Mouse (Mus musculus) MEL (cell line): Measurements from ENCODE around the gene Jdp2. TPM values are rescaled to one million over a fixed set of nuclear protein-coding genes. Genes with fewer than 3 reads are reported as not detected.

ENCODE experiments used
- DNase-seq: peaks from one replicate; pipeline ENCODE4 v3.0.0; 2011; ENCODE audit warnings: low read depth, low spot score
- H3K27ac ChIP-seq: 2 replicates; pipeline ENCODE4 v1.5.1; 2012; ENCODE audit warnings: low read depth, mild to moderate bottlenecking, control low read depth, low read length, moderate library complexity; ENCODE audit not compliant: control insufficient read depth
- H3K27me3 ChIP-seq, 2 experiments: fragments of 150-350 bp in 1 of 2; sonication (generic) in 1 of 2; 2 replicates each; pipeline ENCODE4 v1.6.1; 2012; ENCODE audit warnings: low read length in 2 of 2, mild to moderate bottlenecking in 2 of 2, improper control_type of control experiment in 1 of 2, moderate library complexity in 1 of 2; ENCODE audit not compliant: insufficient read depth in 2 of 2, control insufficient read depth in 1 of 2
- H3K36me3 ChIP-seq, 2 experiments: 2 replicates each; pipeline ENCODE4 v1.6.1; 2012 to 2014; ENCODE audit warnings: low read length in 2 of 2, improper control_type of control experiment in 1 of 2, inconsistent platforms in 1 of 2, mild to moderate bottlenecking in 1 of 2; ENCODE audit not compliant: insufficient read depth in 2 of 2, control insufficient read depth in 1 of 2
- H3K4me1 ChIP-seq, 2 experiments: fragments of 150-350 bp in 1 of 2; sonication (generic) in 1 of 2; 2 replicates each; pipeline ENCODE4 v1.6.1; 2012; ENCODE audit warnings: low read length in 2 of 2, improper control_type of control experiment in 1 of 2, mild to moderate bottlenecking in 1 of 2; ENCODE audit not compliant: insufficient read depth in 2 of 2, control insufficient read depth in 1 of 2
- H3K4me3 ChIP-seq, 2 experiments: fragments of 150-350 bp in 1 of 2; sonication (generic) in 1 of 2; 2 replicates each; pipeline ENCODE4 v1.5.1; 2012; ENCODE audit warnings: low read depth in 2 of 2, low read length in 2 of 2, mild to moderate bottlenecking in 2 of 2, moderate library complexity in 2 of 2, control low read depth in 1 of 2, improper control_type of control experiment in 1 of 2; ENCODE audit not compliant: control insufficient read depth in 1 of 2, insufficient read depth in 1 of 2
- H3K79me2 ChIP-seq: 2 replicates; pipeline ENCODE4 v1.6.1; 2012; ENCODE audit warnings: mild to moderate bottlenecking, low read length, moderate library complexity; ENCODE audit not compliant: control insufficient read depth, poor library complexity, insufficient read depth
- H3K9ac ChIP-seq: 2 replicates; pipeline ENCODE4 v1.6.1; 2012; ENCODE audit warnings: low read depth, mild to moderate bottlenecking, control low read depth, low read length, moderate library complexity; ENCODE audit not compliant: control insufficient read depth, poor library complexity, severe bottlenecking
- H3K9me3 ChIP-seq: fragments of 150-350 bp; sonication (generic); replicated peaks from 2 replicates; pipeline ENCODE4 v1.6.1; 2012; ENCODE audit warnings: mild to moderate bottlenecking, low read length, improper control_type of control experiment, moderate library complexity; ENCODE audit not compliant: insufficient read depth
- CTCF ChIP-seq, 3 experiments: IDR thresholded peaks in 2 of 3; conservative IDR thresholded peaks in 1 of 3; 2 replicates each; pipeline ENCODE4 v1.5.1; 2011 to 2012; ENCODE audit warnings: low read length in 3 of 3, low read depth in 2 of 3, mild to moderate bottlenecking in 2 of 3, improper control_type of control experiment in 1 of 3, inconsistent platforms in 1 of 3, mixed read lengths in 1 of 3, moderate library complexity in 1 of 3; ENCODE audit not compliant: control insufficient read depth in 1 of 3, insufficient read depth in 1 of 3, poor library complexity in 1 of 3, severe bottlenecking in 1 of 3
- E2F4 ChIP-seq: IDR thresholded peaks from 2 replicates; pipeline ENCODE4 v1.6.1; 2011; ENCODE audit warnings: low read depth, low read length, improper control_type of control experiment, borderline replicate concordance
- ETS1 ChIP-seq: IDR thresholded peaks from 2 replicates; pipeline ENCODE4 v1.6.1; 2012; ENCODE audit warnings: low read depth, mild to moderate bottlenecking, inconsistent platforms, low read length, improper control_type of control experiment, moderate library complexity
- KAT2A ChIP-seq: conservative IDR thresholded peaks from 2 replicates; pipeline ENCODE4 v1.6.1; 2012; ENCODE audit warnings: low read depth, low read length, improper control_type of control experiment, inconsistent platforms
- MAX ChIP-seq: IDR thresholded peaks from 2 replicates; pipeline ENCODE4 v1.6.1; 2011; ENCODE audit warnings: low read length, improper control_type of control experiment
- MEF2A ChIP-seq: IDR thresholded peaks from 2 replicates; pipeline ENCODE4 v1.6.1; 2014; ENCODE audit warnings: low read depth, mild to moderate bottlenecking, inconsistent platforms, low read length, improper control_type of control experiment; ENCODE audit not compliant: poor library complexity, insufficient replicate concordance, severe bottlenecking; ENCODE audit errors: extremely low read depth
- MXI1 ChIP-seq: IDR thresholded peaks from 2 replicates; pipeline ENCODE4 v1.6.1; 2011; ENCODE audit warnings: mild to moderate bottlenecking, low read depth, low read length, improper control_type of control experiment
- MYC ChIP-seq: IDR thresholded peaks from 2 replicates; pipeline ENCODE4 v1.6.1; 2011; ENCODE audit warnings: low read depth, mild to moderate bottlenecking, low read length, improper control_type of control experiment, moderate library complexity
- POLR2A ChIP-seq, 2 experiments: IDR thresholded peaks; 2 replicates each; pipeline ENCODE4 v1.6.1; 2011 to 2012; ENCODE audit warnings: low read length in 2 of 2, mild to moderate bottlenecking in 2 of 2, control low read depth in 1 of 2, improper control_type of control experiment in 1 of 2, low read depth in 1 of 2, moderate library complexity in 1 of 2; ENCODE audit not compliant: control insufficient read depth in 1 of 2, insufficient read depth in 1 of 2, poor library complexity in 1 of 2
- POLR2AphosphoS2 ChIP-seq: IDR thresholded peaks from 2 replicates; pipeline ENCODE4 v1.6.1; 2011; ENCODE audit warnings: low read length, improper control_type of control experiment
- POLR2AphosphoS5 ChIP-seq: IDR thresholded peaks from 2 replicates; pipeline ENCODE4 v1.6.1; 2012; ENCODE audit warnings: low read depth, borderline replicate concordance, mild to moderate bottlenecking, inconsistent platforms, low read length, moderate library complexity, mixed read lengths
- SIN3A ChIP-seq: IDR thresholded peaks from 2 replicates; pipeline ENCODE4 v1.6.1; 2012; ENCODE audit warnings: low read length, improper control_type of control experiment, inconsistent platforms
- TBP ChIP-seq: IDR thresholded peaks from 2 replicates; pipeline ENCODE4 v1.8.0; 2011; ENCODE audit warnings: low read depth, low read length, improper control_type of control experiment
- TCF12 ChIP-seq: IDR thresholded peaks from 2 replicates; pipeline ENCODE4 v1.6.1; 2014; ENCODE audit warnings: low read depth, mild to moderate bottlenecking, inconsistent platforms, low read length, improper control_type of control experiment, moderate library complexity
- USF1 ChIP-seq: IDR thresholded peaks from 2 replicates; pipeline ENCODE4 v1.6.1; 2014; ENCODE audit warnings: low read depth, mild to moderate bottlenecking, inconsistent platforms, low read length, improper control_type of control experiment, moderate library complexity
- USF2 ChIP-seq, 2 experiments: IDR thresholded peaks; 2 replicates each; pipeline ENCODE4 v1.6.1; 2011 to 2012; ENCODE audit warnings: improper control_type of control experiment in 2 of 2, low read length in 2 of 2, borderline replicate concordance in 1 of 2, inconsistent platforms in 1 of 2, low read depth in 1 of 2, mild to moderate bottlenecking in 1 of 2; ENCODE audit not compliant: insufficient read depth in 1 of 2
- ZC3H11A ChIP-seq: IDR thresholded peaks from 2 replicates; pipeline ENCODE4 v1.6.1; 2012; ENCODE audit warnings: low read depth, mild to moderate bottlenecking, inconsistent platforms, low read length, improper control_type of control experiment
- ZMIZ1 ChIP-seq: IDR thresholded peaks from 2 replicates; pipeline ENCODE4 v1.6.1; 2012; ENCODE audit warnings: low read depth, mild to moderate bottlenecking, inconsistent platforms, low read length, improper control_type of control experiment, moderate library complexity
- polyA plus RNA-seq, 2 experiments: library from polyadenylated mRNA; stranded (reverse) in 1 of 2; unstranded in 1 of 2; fragments of >175 nt in 1 of 2; fragments of >200 nt in 1 of 2; gene quantifications; 2 replicates each; pipeline versions ENCODE4 v1.2.1 to v1.2.4; 2012; ENCODE audit warnings: low replicate concordance in 2 of 2, low read depth in 1 of 2; ENCODE audit not compliant: insufficient read length in 2 of 2, insufficient read depth in 1 of 2, missing spikeins in 1 of 2
- total RNA-seq: library from RNA; depleted of rRNA; stranded (reverse); fragments of 300-350 nt; gene quantifications from 2 replicates; pipeline ENCODE4 v1.2.3, GENCODE M21; 2012

Gene Jdp2
- total and polyA plus RNA-seq, 3 experiments = 2.3 to 9.1 TPM; not detected in 1

- no peaks in the 10 kb centered on the region for H3K36me3 ChIP-seq
- no peak overlapping the region for H3K27ac ChIP-seq
- H3K4me1 ChIP-seq = no peaks in the 10 kb centered on the region
- H3K4me3 ChIP-seq = no peak overlapping the region
- H3K9me3 ChIP-seq = no peaks in the 10 kb centered on the region
- H3K27me3 ChIP-seq = no peaks in the 10 kb centered on the region
- TF ChIP-seq POLR2AphosphoS2 (no peak), CTCF (IDR thresholded peaks at IDR 0.05 in 2 of 3, conservative IDR thresholded peaks at IDR 0.05 in 1 of 3; ENCODE audit: control insufficient read depth in 1 of 3, insufficient read depth in 1 of 3, low read depth in 2 of 3, low read length in 3 of 3, poor library complexity in 1 of 3, severe bottlenecking in 1 of 3) (no peak), KAT2A (no peak), USF1 (no peak), POLR2AphosphoS5 (no peak), MXI1 (no peak), TCF12 (no peak), POLR2A (IDR thresholded peaks at IDR 0.05; ENCODE audit: control insufficient read depth in 1 of 2, insufficient read depth in 1 of 2, low read depth in 1 of 2, low read length in 2 of 2, poor library complexity in 1 of 2) (no peak), ZC3H11A (no peak), MYC (no peak), TBP (no peak), ZMIZ1 (no peak), MAX (no peak), MEF2A (no peak), SIN3A (no peak)
- DNase-seq = no peak
- H3K79me2 ChIP-seq = no peaks in the 10 kb centered on the region
- H3K9ac ChIP-seq = no peak overlapping the region
Observed at GRCm38 (mm10) chr12:85604301-85604998, 5.6 kb downstream of the Jdp2 start.

GRCm38 (mm10) chr12:85607519-85608449 is 9.0 kb downstream of the Jdp2 start:
- no peak overlapping the region for H3K4me3 ChIP-seq
- no peaks in the 10 kb centered on the region for H3K4me1 ChIP-seq
- no peak for DNase-seq
- no peaks in the 10 kb centered on the region for H3K36me3 ChIP-seq
- H3K79me2 ChIP-seq = no peaks in the 10 kb centered on the region
- no peaks in the 10 kb centered on the region for H3K9me3 ChIP-seq
- H3K9ac ChIP-seq = no peak overlapping the region
- TF ChIP-seq SIN3A (no peak), POLR2AphosphoS2 (no peak), ETS1 (no peak), KAT2A (no peak), E2F4 (no peak), USF2 (IDR thresholded peaks at IDR 0.05; ENCODE audit: borderline replicate concordance in 1 of 2, insufficient read depth in 1 of 2, low read depth in 1 of 2, low read length in 2 of 2) (no peak)
- no peak overlapping the region for H3K27ac ChIP-seq
- H3K27me3 ChIP-seq = no peaks in the 10 kb centered on the region
